Mouse (Mus musculus) neural tube, embryonic 15.5 days (tissue): ENCODE measurements at regions not wholly inside any gene's neighbourhood (a gene's known extent, or its start where the extent isn't known, plus 50 kb on each side); places are given as distances from the start of the nearest gene placed in this dataset.

ENCODE experiments used
- ATAC-seq: fragments of 200-750 bp; cut with Nextera tagmentation; 2 replicates; pipeline ENCODE4 v1.8.0; 2017; ENCODE audit warnings: mild to moderate bottlenecking, moderate TSS enrichment, moderate library complexity; ENCODE audit not compliant: low FRiP score
- H3K27ac ChIP-seq: fragments of 300-500 bp; sonication (generic); replicated peaks from 2 replicates; pipeline ENCODE4 v1.5.1; 2015; ENCODE audit warnings: mild to moderate bottlenecking, inconsistent platforms
- H3K27me3 ChIP-seq: fragments of 300-500 bp; sonication (generic); replicated peaks from 2 replicates; pipeline ENCODE4 v1.6.1; 2015; ENCODE audit warnings: inconsistent platforms
- H3K36me3 ChIP-seq: fragments of 300-500 bp; sonication (generic); 2 replicates; pipeline ENCODE4 v1.6.1; 2015; ENCODE audit warnings: inconsistent platforms
- H3K4me1 ChIP-seq: fragments of 300-500 bp; sonication (generic); 2 replicates; pipeline ENCODE4 v1.6.1; 2015; ENCODE audit warnings: inconsistent platforms
- H3K4me2 ChIP-seq: fragments of 300-500 bp; sonication (generic); 2 replicates; pipeline ENCODE4 v1.6.1; 2015; ENCODE audit warnings: inconsistent platforms, mild to moderate bottlenecking, moderate library complexity
- H3K4me3 ChIP-seq: fragments of 300-500 bp; sonication (generic); replicated peaks from 2 replicates; pipeline ENCODE4 v1.5.1; 2015; ENCODE audit warnings: mild to moderate bottlenecking, inconsistent platforms
- H3K9ac ChIP-seq: fragments of 300-500 bp; sonication (generic); replicated peaks from 2 replicates; pipeline ENCODE4 v1.6.1; 2015; ENCODE audit warnings: mild to moderate bottlenecking, inconsistent platforms
- H3K9me3 ChIP-seq: fragments of 300-500 bp; sonication (generic); replicated peaks from 2 replicates; pipeline ENCODE4 v1.6.1; 2016; ENCODE audit warnings: inconsistent platforms
- WGBS: fragments of 180-500 bp; shearing (Covaris S2); methylation state at CpG from one replicate; pipeline ENCODE4 v1.1.7; 2015; ENCODE audit warnings: mixed read lengths; 5-methylcytosine and 5-hydroxymethylcytosine counted together

- Histone ChIP-seq H3K9ac (no peak overlapping the region), H3K4me2 (no peak overlapping the region), H3K27ac (no peak overlapping the region), H3K36me3 (no peaks in the 10 kb centered on the region), H3K4me3 (no peak overlapping the region), H3K9me3 (no peaks in the 10 kb centered on the region), H3K27me3 (no peaks in the 10 kb centered on the region), H3K4me1 (no peaks in the 10 kb centered on the region)
- WGBS = 94% methylated on average over 1 of the region's 1 CpGs
- ATAC-seq = no peak
These were observed 185.1 kb downstream of the Cog6 start for GRCm38 (mm10) chr3:52831986-52832385.

GRCm38 (mm10) chr3:52830101-52830500 lies 186.9 kb downstream of the Cog6 start:
- H3K27me3 ChIP-seq = no peaks in the 10 kb centered on the region
- H3K9ac ChIP-seq = no peak overlapping the region
- ATAC-seq = no peak
- no peak overlapping the region for H3K4me2 ChIP-seq
- no peak overlapping the region for H3K4me3 ChIP-seq
- H3K27ac ChIP-seq = no peak overlapping the region
- H3K36me3 ChIP-seq = no peaks in the 10 kb centered on the region
- no peaks in the 10 kb centered on the region for H3K4me1 ChIP-seq
- WGBS = 93% methylated on average over 3 of the region's 3 CpGs
- H3K9me3 ChIP-seq = no peaks in the 10 kb centered on the region

- Histone ChIP-seq H3K36me3 (no peaks in the 10 kb centered on the region), H3K4me2 (no peak overlapping the region), H3K4me3 (no peak overlapping the region), H3K27me3 (no peaks in the 10 kb centered on the region), H3K9ac (no peak overlapping the region), H3K27ac (no peak overlapping the region), H3K4me1 (no peaks in the 10 kb centered on the region), H3K9me3 (no peaks in the 10 kb centered on the region)
- no peak for ATAC-seq
- 92% methylated on average over 6 of the region's 6 CpGs for WGBS
These were observed 188.0 kb downstream of the Cog6 start for GRCm38 (mm10) chr3:52829069-52829468.

- H3K4me2 ChIP-seq = no peak overlapping the region
- no peak overlapping the region for H3K4me3 ChIP-seq
- no peaks in the 10 kb centered on the region for H3K27me3 ChIP-seq
These were observed 188.6 kb downstream of the Cog6 start for GRCm38 (mm10) chr3:52828473-52828872.

GRCm38 (mm10) chr3:52822848-52823247 lies 194.2 kb downstream of the Cog6 start:
- H3K4me1 ChIP-seq = 0 out of 2 replicates have a peak, but pooled peaks cover 4% of the 10 kb centered on the region
- 48% methylated on average over 5 of the region's 5 CpGs for WGBS
- H3K27ac ChIP-seq = no peak overlapping the region
- H3K4me2 ChIP-seq = no peak overlapping the region
- H3K9ac ChIP-seq = no peak overlapping the region
- H3K36me3 ChIP-seq = no peaks in the 10 kb centered on the region
- peaks cover 5% of the 10 kb centered on the region; the same call in 1 of the 2 replicates for H3K27me3 ChIP-seq
- no peaks in the 10 kb centered on the region for H3K9me3 ChIP-seq
- no peak overlapping the region for H3K4me3 ChIP-seq
- ATAC-seq = no peak

More at GRCm38 (mm10) chr3:52828473-52828872, 188.6 kb downstream of the Cog6 start:
- Histone ChIP-seq H3K4me1 (no peaks in the 10 kb centered on the region), H3K27ac (no peak overlapping the region), H3K9ac (no peak overlapping the region), H3K36me3 (no peaks in the 10 kb centered on the region), H3K9me3 (no peaks in the 10 kb centered on the region)
- WGBS = 76% methylated on average over 4 of the region's 4 CpGs
- no peak for ATAC-seq

- no peak overlapping the region for H3K9ac ChIP-seq
- H3K9me3 ChIP-seq = no peaks in the 10 kb centered on the region
- H3K4me2 ChIP-seq = no peak overlapping the region
- 0 out of 2 replicates have a peak, but pooled peaks cover 4% of the 10 kb centered on the region for H3K4me1 ChIP-seq
- ATAC-seq = no peak
- 21% methylated on average over 5 of the region's 5 CpGs for WGBS
- no peaks in the 10 kb centered on the region for H3K36me3 ChIP-seq
- peaks cover 5% of the 10 kb centered on the region; the same call in 1 of the 2 replicates for H3K27me3 ChIP-seq
- no peak overlapping the region for H3K27ac ChIP-seq
- no peak overlapping the region for H3K4me3 ChIP-seq
These were observed 195.6 kb downstream of the Cog6 start for GRCm38 (mm10) chr3:52821450-52821849.

GRCm38 (mm10) chr3:52818401-52818800 lies 198.6 kb downstream of the Cog6 start:
- 87% methylated on average over 4 of the region's 4 CpGs for WGBS
- H3K4me2 ChIP-seq = no peak overlapping the region
- no peak overlapping the region for H3K27ac ChIP-seq
- peaks cover 8% of the 10 kb centered on the region; the same call in 1 of the 2 replicates for H3K4me1 ChIP-seq
- no peaks in the 10 kb centered on the region for H3K36me3 ChIP-seq
- H3K9me3 ChIP-seq = no peaks in the 10 kb centered on the region
- no peak overlapping the region for H3K9ac ChIP-seq
- peaks cover 5% of the 10 kb centered on the region; the same call in 1 of the 2 replicates for H3K27me3 ChIP-seq
- no peak overlapping the region for H3K4me3 ChIP-seq
- no peak for ATAC-seq

- Histone ChIP-seq H3K9ac (no peak overlapping the region), H3K27me3 (peaks cover 5% of the 10 kb centered on the region; the same call in 1 of the 2 replicates), H3K27ac (no peak overlapping the region), H3K36me3 (no peaks in the 10 kb centered on the region), H3K4me2 (no peak overlapping the region), H3K4me3 (no peak overlapping the region), H3K4me1 (peaks cover 7% of the 10 kb centered on the region; the same call in 1 of the 2 replicates), H3K9me3 (no peaks in the 10 kb centered on the region)
- ATAC-seq = no peak
- 86% methylated on average over 6 of the region's 6 CpGs for WGBS
These were observed 199.6 kb downstream of the Cog6 start for GRCm38 (mm10) chr3:52817416-52817815.

- no peaks in the 10 kb centered on the region for H3K27me3 ChIP-seq
- H3K36me3 ChIP-seq = no peaks in the 10 kb centered on the region
- 46% methylated on average over 7 of the region's 7 CpGs for WGBS
- no peak overlapping the region for H3K27ac ChIP-seq
- peaks cover 4% of the 10 kb centered on the region; the same call in 1 of the 2 replicates for H3K4me1 ChIP-seq
- no peak overlapping the region for H3K4me3 ChIP-seq
- H3K9ac ChIP-seq = no peak overlapping the region
- no peak for ATAC-seq
- no peak overlapping the region for H3K4me2 ChIP-seq
- no peaks in the 10 kb centered on the region for H3K9me3 ChIP-seq
These were observed 201.5 kb downstream of the Cog6 start for GRCm38 (mm10) chr3:52815497-52815896.

GRCm38 (mm10) chr3:52802324-52802723 lies 214.7 kb downstream of the Cog6 start:
- Histone ChIP-seq H3K9me3 (no peaks in the 10 kb centered on the region), H3K4me2 (no peak overlapping the region), H3K36me3 (no peaks in the 10 kb centered on the region), H3K9ac (no peak overlapping the region), H3K27me3 (no peaks in the 10 kb centered on the region), H3K4me3 (no peak overlapping the region), H3K4me1 (no peaks in the 10 kb centered on the region), H3K27ac (no peak overlapping the region)
- no peak for ATAC-seq
- WGBS = 88% methylated on average over 5 of the region's 5 CpGs

- H3K27me3 ChIP-seq = no peaks in the 10 kb centered on the region
- no peak for ATAC-seq
- H3K27ac ChIP-seq = no peak overlapping the region
- no peak overlapping the region for H3K4me2 ChIP-seq
- no peaks in the 10 kb centered on the region for H3K4me1 ChIP-seq
- WGBS = 97% methylated on average over 5 of the region's 5 CpGs
- no peaks in the 10 kb centered on the region for H3K36me3 ChIP-seq
- H3K9ac ChIP-seq = no peak overlapping the region
- no peak overlapping the region for H3K4me3 ChIP-seq
- no peaks in the 10 kb centered on the region for H3K9me3 ChIP-seq
These were observed 215.6 kb downstream of the Cog6 start for GRCm38 (mm10) chr3:52801446-52801845.

- Histone ChIP-seq H3K9me3 (no peaks in the 10 kb centered on the region), H3K36me3 (no peaks in the 10 kb centered on the region), H3K4me1 (no peaks in the 10 kb centered on the region), H3K27me3 (no peaks in the 10 kb centered on the region), H3K9ac (no peak overlapping the region), H3K27ac (no peak overlapping the region), H3K4me3 (no peak overlapping the region), H3K4me2 (no peak overlapping the region)
- no peak for ATAC-seq
- 89% methylated on average over 3 of the region's 3 CpGs for WGBS
These were observed 216.4 kb downstream of the Cog6 start for GRCm38 (mm10) chr3:52800673-52801072.

GRCm38 (mm10) chr3:52797801-52798200 lies 219.2 kb downstream of the Cog6 start:
- Histone ChIP-seq H3K27me3 (no peaks in the 10 kb centered on the region), H3K4me3 (no peak overlapping the region), H3K9ac (no peak overlapping the region), H3K27ac (no peak overlapping the region), H3K4me1 (no peaks in the 10 kb centered on the region), H3K4me2 (no peak overlapping the region), H3K9me3 (no peaks in the 10 kb centered on the region), H3K36me3 (no peaks in the 10 kb centered on the region)
- ATAC-seq = no peak
- 40% methylated on average over 6 of the region's 6 CpGs for WGBS
